Mouse (Mus musculus) brown adipose tissue, adult 24 weeks (tissue): ENCODE data around the gene Pnpla8. TPM values are rescaled to one million over a fixed set of nuclear protein-coding genes. Genes with fewer than 3 reads are reported as not detected.

Experiments
- H3K27ac ChIP-seq: fragments of 200-500 bp; replicated peaks from 2 replicates; pipeline ENCODE4 v1.5.1; 2012; ENCODE audit warnings: low read depth, mild to moderate bottlenecking, low read length
- H3K4me1 ChIP-seq: fragments of 200-500 bp; 2 replicates; pipeline ENCODE4 v1.6.1; 2012; ENCODE audit warnings: low read length, mixed read lengths; ENCODE audit not compliant: control insufficient read depth, insufficient read depth, insufficient read length
- H3K4me3 ChIP-seq: fragments of 200-500 bp; 2 replicates; pipeline ENCODE4 v1.5.1; 2012; ENCODE audit warnings: low read depth, mild to moderate bottlenecking, low read length, moderate library complexity; ENCODE audit not compliant: insufficient read depth
- polyA plus RNA-seq: library from polyadenylated mRNA; stranded (reverse); fragments of >200 nt; gene quantifications from 2 replicates; pipeline ENCODE4 v1.2.4, GENCODE M21; 2012; ENCODE audit not compliant: missing spikeins, insufficient read depth, insufficient read length

Gene Pnpla8
- polyA plus RNA-seq, 1 experiment, result 234 TPM

GRCm38 (mm10) chr12:44357881-44358280 is 136.7 kb downstream of the Pnpla8 start:
- no peak overlapping the region for H3K4me3 ChIP-seq
- H3K27ac ChIP-seq, result no peak overlapping the region

GRCm38 (mm10) chr12:44371076-44371710 is 150.0 kb downstream of the Pnpla8 start:
- no peaks in the 10 kb centered on the region for H3K4me1 ChIP-seq
- H3K27ac ChIP-seq, result no peak overlapping the region
- H3K4me3 ChIP-seq, result no peak overlapping the region

More at GRCm38 (mm10) chr12:44357881-44358280, 136.7 kb downstream of the Pnpla8 start:
- H3K4me1 ChIP-seq, result no peaks in the 10 kb centered on the region

Other genes starting within 250 kb of the Pnpla8 start
- 43.0 and 48.2 TPM in 2 replicates for gene Dnajb9, start 11.0 kb upstream of the Pnpla8 start, polyA plus RNA-seq
- gene Nrcam, start 107.5 kb downstream of the Pnpla8 start, polyA plus RNA-seq, result 0.42 and 0.55 TPM in 2 replicates